Mouse (Mus musculus): ENCODE results near the gene Sspo.

GRCm38 (mm10) chr6:48533475-48533874 lies 85.4 kb downstream of the Sspo start:
- TF ChIP-seq MAFK (IDR thresholded peaks at IDR 0.05; ENCODE audit: insufficient read depth, low read depth, low read length) (no peak), ZNF384 (IDR thresholded peaks at IDR 0.05; ENCODE audit: low read depth, low read length) (no peak), HCFC1 (IDR thresholded peaks at IDR 0.05; ENCODE audit: borderline replicate concordance, insufficient read depth, low read length) (no peak), CHD2 (IDR thresholded peaks at IDR 0.05; ENCODE audit: low read depth, low read length) (no peak), ZC3H11A (IDR thresholded peaks at IDR 0.05; ENCODE audit: borderline replicate concordance, low read depth, low read length) (no peak)

Data from ES-E14 (cell line).